Mouse (Mus musculus): Measurements from ENCODE around the gene Zfp580.

DNA sequence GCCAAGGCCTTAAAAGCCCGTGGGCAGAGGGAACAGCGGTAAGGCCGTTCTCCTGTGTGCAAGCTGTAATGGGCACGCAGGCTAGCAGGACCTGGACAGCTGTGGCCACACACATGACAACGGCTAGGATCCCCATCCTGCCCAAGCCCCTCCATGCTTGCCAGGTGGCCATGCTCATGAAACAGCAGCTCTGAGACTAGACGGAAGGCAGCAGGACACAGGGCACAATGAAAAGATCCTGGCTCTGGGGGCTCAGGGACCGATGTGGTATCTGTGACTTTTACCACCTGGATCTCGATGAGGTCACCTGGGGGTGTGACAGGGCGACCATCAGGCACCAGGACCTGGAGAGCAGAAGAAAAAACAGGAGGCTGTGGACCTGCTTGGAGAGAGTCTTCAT, 15.2 kb upstream of the Zfp580 start:
- TF ChIP-seq CTCF (IDR thresholded peaks at IDR 0.05) (no peak), EP300 (IDR thresholded peaks at IDR 0.05) (no peak)

Measured in lung, postnatal 0 days (tissue).